Mouse (Mus musculus) lung, adult 18-20 months (tissue): ENCODE results near the gene Ifna15.

Experiments
- DNase-seq, 2 experiments: peaks; one replicate each; pipeline ENCODE4 v3.0.0; 2022; ENCODE audit warnings: mixed read lengths in 2 of 2

Gene Ifna15

GRCm38 (mm10) chr4:88513743-88514142, 44.3 kb downstream of the Ifna15 start:
- DNase-seq = no peak
